ENCODE assay signal across 27 mouse cellular contexts in genomic region chr8:84126742-84127141, GRCm38 (mm10). TPM values are rescaled to one million over a fixed set of nuclear protein-coding genes. Genes with fewer than 3 reads are reported as not detected.
A peak's percentile ranks its signal among the peaks of the same experiment; 100 is the strongest.
DNase-seq lines count a peak whose midpoint lies in the region; ATAC-seq and TF ChIP-seq lines count a peak whose summit lies in the region.
"Had no signal": no experiment of that assay in that cellular context is flagged by ENCODE, and none has a peak within 500 bp of the region (broad histone marks: within the 10 kb centered on the region; RNA-seq: fewer than 3 reads in every experiment).

No protein-coding gene starts in this region.

- ATAC-seq in common myeloid progenitor, adult 5-6 weeks (replicated peaks; ENCODE audit: low read depth, poor library complexity, severe bottlenecking): peak; percentile 28; the same call in 1 of the 2 replicates
- ATAC-seq: lung, postnatal 0 days had no signal

- TF ChIP-seq CTCF in spleen, adult 2 months (IDR thresholded peaks at IDR 0.05; ENCODE audit: extremely low read depth, insufficient read depth, insufficient read length, insufficient replicate concordance): no peak

- H3K36me3 ChIP-seq in spleen, adult 2 months (ENCODE audit: control insufficient read depth, insufficient read depth, low read length): no peaks in the 10 kb centered on the region
- peaks cover 9% of the 10 kb centered on the region for H3K36me3 ChIP-seq in limb, embryonic 10.5 days
- H3K36me3 ChIP-seq in myocyte (ENCODE audit: control insufficient read depth, insufficient read depth): no peaks in the 10 kb centered on the region

- no peak overlapping the region for H3K4me3 ChIP-seq in spleen, adult 2 months (ENCODE audit: extremely low read depth, insufficient read depth, insufficient read length)
- H3K4me3 ChIP-seq in limb, embryonic 10.5 days: no peak overlapping the region
- peak overlapping the region; percentile 19 for H3K4me3 ChIP-seq in myocyte
- H3K4me3 ChIP-seq: erythroblast, embryonic 14.5 days; forebrain, embryonic 12.5 days; heart, embryonic 12.5 days; hindbrain, embryonic 12.5 days had no signal

- no peak for DNase-seq in spleen, adult 2 months (ENCODE audit: low read depth in 1 of 2, low spot score in 2 of 2)
- no peak for DNase-seq in spleen, adult 12 weeks (ENCODE audit: low spot score)
- DNase-seq in limb, embryonic 10.5 days (ENCODE audit: low spot score): no peak
- no peak for DNase-seq in urinary bladder, postnatal 25 days (ENCODE audit: low spot score)
- no peak for DNase-seq in B cell, adult 2 months
- DNase-seq: adrenal gland, postnatal 14 days; gastrocnemius, postnatal 36 days; heart, postnatal 14 days; kidney, adult 11 months; layer of hippocampus, postnatal 36 days; spleen, adult 18-20 months had no signal

- no peak for TF ChIP-seq POLR2A in spleen, adult 2 months (IDR thresholded peaks at IDR 0.05; ENCODE audit: low read depth, low read length)
- TF ChIP-seq POLR2A in myocyte (IDR thresholded peaks at IDR 0.05; ENCODE audit: insufficient read length, low read depth): no peak

- no peaks in the 10 kb centered on the region for H3K9me3 ChIP-seq in limb, embryonic 10.5 days (replicated peaks)
- H3K9me3 ChIP-seq: forebrain, embryonic 12.5 days; heart, embryonic 12.5 days; hindbrain, embryonic 12.5 days had no signal

- H3K4me2 ChIP-seq in myocyte (ENCODE audit: low read depth): peak overlapping the region; percentile 90
- H3K4me2 ChIP-seq: forebrain, embryonic 12.5 days; heart, embryonic 12.5 days; hindbrain, embryonic 12.5 days; midbrain, embryonic 11.5 days had no signal

- no peak overlapping the region for H3ac ChIP-seq in myocyte (ENCODE audit: control insufficient read depth, insufficient read length)

- H3K27me3 ChIP-seq in spleen, adult 2 months (ENCODE audit: control insufficient read depth, insufficient read depth, low read length): no peaks in the 10 kb centered on the region
- peaks cover 10% of the 10 kb centered on the region; the same call in 1 of the 2 replicates for H3K27me3 ChIP-seq in limb, embryonic 10.5 days (ENCODE audit: low read depth, poor library complexity, severe bottlenecking)
- no peaks in the 10 kb centered on the region for H3K27me3 ChIP-seq in myocyte (ENCODE audit: control insufficient read depth, insufficient read depth, insufficient read length)

- 25% methylated on average over 2 of the region's 2 CpGs for WGBS in spleen, adult 2 months
- WGBS in limb, embryonic 10.5 days: 71% methylated on average over 2 of the region's 2 CpGs

- peak overlapping the region; percentile 58; the same call in 1 of the 2 replicates for H3K27ac ChIP-seq in spleen, adult 2 months (ENCODE audit: insufficient read depth, low read length)
- H3K27ac ChIP-seq in limb, embryonic 10.5 days: peak overlapping the region; percentile 66; the same call in 1 of the 2 replicates
- H3K27ac ChIP-seq: forebrain, embryonic 12.5 days; hindbrain, embryonic 12.5 days; macrophage had no signal

- H3K4me1 ChIP-seq in spleen, adult 2 months (ENCODE audit: control insufficient read depth, insufficient read depth, insufficient read length): no peaks in the 10 kb centered on the region; the same call in 1 of the 2 replicates
- peaks cover 34% of the 10 kb centered on the region for H3K4me1 ChIP-seq in limb, embryonic 10.5 days

- H3K79me2 ChIP-seq in myocyte (ENCODE audit: control insufficient read depth, insufficient read depth): no peaks in the 10 kb centered on the region

TF ChIP-seq in myocyte, 11 proteins besides CTCF, POLR2A, EP300 and RAD21:
- no peak for TF ChIP-seq MYOG (IDR thresholded peaks at IDR 0.05; ENCODE audit: control insufficient read depth in 1 of 3, insufficient read depth in 1 of 3, insufficient read length in 2 of 3, low read depth in 2 of 3)
- no peak for TF ChIP-seq MYOD1 (IDR thresholded peaks at IDR 0.05; ENCODE audit: control insufficient read depth in 1 of 3, insufficient read length in 2 of 3, low read depth in 2 of 3)
- no peak for TF ChIP-seq CEBPB (IDR thresholded peaks at IDR 0.05; ENCODE audit: insufficient read depth, poor library complexity, severe bottlenecking)
- TF ChIP-seq USF1 (IDR thresholded peaks at IDR 0.05; ENCODE audit: low read depth): no peak
- TF ChIP-seq SRF (IDR thresholded peaks at IDR 0.05; ENCODE audit: control insufficient read depth, insufficient read length, low read depth): no peak
- TF ChIP-seq TCF12 (IDR thresholded peaks at IDR 0.05; ENCODE audit: insufficient read depth, poor library complexity, severe bottlenecking): no peak
- no peak for TF ChIP-seq REST (IDR thresholded peaks at IDR 0.05; ENCODE audit: insufficient read depth, insufficient read length)
- no peak for TF ChIP-seq MAX (IDR thresholded peaks at IDR 0.05; ENCODE audit: low read depth)
- no peak for TF ChIP-seq POLR2AphosphoS2 (IDR thresholded peaks at IDR 0.05; ENCODE audit: insufficient read length, low read depth)
- TF ChIP-seq E2F4 (IDR thresholded peaks at IDR 0.05; ENCODE audit: insufficient read depth): no peak

RNA-seq across cellular contexts. Expression of gene Podnl1, which starts 1.0 kb away (rescaled TPM):
- 11.1 and 12.9 TPM in 2 replicates for polyA plus RNA-seq in spleen, adult 2 months (2012; rRNA removed)
- not detected in 2 replicates for total RNA-seq in common myeloid progenitor, adult 5-6 weeks (2017)
- 0.29 TPM in 1 of 2 replicates, not detected in the other for polyA plus RNA-seq in limb, embryonic 10.5 days (2016; fragmentation: Nextera tagmentation; extraction: Ambion mirVana)
- polyA plus RNA-seq in myocyte (2012; fragmentation: generic; extraction: Trizol): 9.3 TPM
- total RNA-seq: gastrocnemius, adult 18-20 months; gastrocnemius, postnatal 36 days; layer of hippocampus, adult 18-20 months; layer of hippocampus, postnatal 36 days; left cerebral cortex, postnatal 25 days; liver, adult 2 months had no signal
- polyA plus RNA-seq: embryonic facial prominence, embryonic 11.5 days; erythroblast, embryonic 14.5 days; liver, embryonic 16.5 days; macrophage had no signal

RNA-seq across cellular contexts. Expression of gene Cc2d1a, which starts 21.0 kb away (rescaled TPM):
- polyA plus RNA-seq in spleen, adult 2 months (2012; rRNA removed): 21.0 and 26.6 TPM in 2 replicates
- 3.9 and 6.2 TPM in 2 replicates for total RNA-seq in common myeloid progenitor, adult 5-6 weeks (2017)
- 22.6 and 24.8 TPM in 2 replicates for polyA plus RNA-seq in limb, embryonic 10.5 days (2016; fragmentation: Nextera tagmentation; extraction: Ambion mirVana)
- 25.3 TPM for polyA plus RNA-seq in myocyte (2012; fragmentation: generic; extraction: Trizol)

RNA-seq across cellular contexts. Expression of gene 4930432K21Rik, which starts 21.1 kb away (rescaled TPM):
- polyA plus RNA-seq in spleen, adult 2 months (2012; rRNA removed): 1.4 TPM in 2 replicates
- total RNA-seq in common myeloid progenitor, adult 5-6 weeks (2017): 1.3 and 1.7 TPM in 2 replicates
- polyA plus RNA-seq in limb, embryonic 10.5 days (2016; fragmentation: Nextera tagmentation; extraction: Ambion mirVana): 1.5 and 2.3 TPM in 2 replicates
- polyA plus RNA-seq in myocyte (2012; fragmentation: generic; extraction: Trizol): 0.24 TPM
- total RNA-seq: liver, adult 2 months had no signal
- polyA plus RNA-seq: erythroblast, embryonic 14.5 days had no signal

RNA-seq across cellular contexts. Expression of gene Dcaf15, which starts 22.2 kb away (rescaled TPM):
- 64.1 and 87.6 TPM in 2 replicates for polyA plus RNA-seq in spleen, adult 2 months (2012; rRNA removed)
- 10.2 and 18.9 TPM in 2 replicates for total RNA-seq in common myeloid progenitor, adult 5-6 weeks (2017)
- 20.2 and 20.8 TPM in 2 replicates for polyA plus RNA-seq in limb, embryonic 10.5 days (2016; fragmentation: Nextera tagmentation; extraction: Ambion mirVana)
- 24.3 TPM for polyA plus RNA-seq in myocyte (2012; fragmentation: generic; extraction: Trizol)

RNA-seq across cellular contexts. Expression of gene Nanos3, which starts 58.3 kb away (rescaled TPM):
- 1.2 TPM in 1 of 2 replicates, not detected in the other for polyA plus RNA-seq in spleen, adult 2 months (2012; rRNA removed)
- total RNA-seq in common myeloid progenitor, adult 5-6 weeks (2017): not detected in 2 replicates
- polyA plus RNA-seq in limb, embryonic 10.5 days (2016; fragmentation: Nextera tagmentation; extraction: Ambion mirVana): 3.1 and 3.2 TPM in 2 replicates
- 1.2 TPM for polyA plus RNA-seq in myocyte (2012; fragmentation: generic; extraction: Trizol)
- total RNA-seq: gastrocnemius, postnatal 36 days; liver, adult 2 months; neutrophil, adult 5-6 weeks had no signal
- polyA plus RNA-seq: erythroblast, embryonic 14.5 days; liver, adult 2 months; liver, embryonic 16.5 days; macrophage had no signal
